Mouse (Mus musculus) colon, adult 2 months (tissue): ENCODE measurements around the gene Olfr959. TPM values are rescaled to one million over a fixed set of nuclear protein-coding genes. Genes with fewer than 3 reads are reported as not detected.

ENCODE experiments used
- polyA plus RNA-seq: library from polyadenylated mRNA; depleted of rRNA; stranded (reverse); fragments of >200 nt; gene quantifications from 2 replicates; pipeline ENCODE4 v1.2.3, GENCODE M21; 2012; rRNA removed

Olfr959 gene
- polyA plus RNA-seq: not detected in 2 replicates

DNA sequence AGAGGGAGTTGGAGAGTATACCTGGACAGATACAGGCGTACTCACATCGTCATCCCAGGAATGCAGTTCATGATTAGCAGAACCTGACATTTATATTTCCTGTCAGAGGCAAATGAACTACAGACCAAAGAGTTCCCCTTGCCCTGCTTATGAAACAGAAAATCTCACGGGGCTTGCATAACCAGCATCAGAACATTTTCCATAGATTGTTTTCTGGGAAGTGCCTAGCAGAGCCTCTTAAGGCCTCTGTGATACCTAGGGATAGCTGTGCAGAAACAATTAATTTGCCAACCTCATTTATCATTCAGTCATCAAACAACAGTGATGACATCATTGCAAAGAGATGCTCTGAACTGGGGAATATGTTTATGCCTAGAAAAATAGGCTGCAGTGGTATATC lies at the start of gene Olfr959:
TSS of gene Olfr959 (minus strand) at position 101 of the 400 bp plus-strand sequence.

DNA sequence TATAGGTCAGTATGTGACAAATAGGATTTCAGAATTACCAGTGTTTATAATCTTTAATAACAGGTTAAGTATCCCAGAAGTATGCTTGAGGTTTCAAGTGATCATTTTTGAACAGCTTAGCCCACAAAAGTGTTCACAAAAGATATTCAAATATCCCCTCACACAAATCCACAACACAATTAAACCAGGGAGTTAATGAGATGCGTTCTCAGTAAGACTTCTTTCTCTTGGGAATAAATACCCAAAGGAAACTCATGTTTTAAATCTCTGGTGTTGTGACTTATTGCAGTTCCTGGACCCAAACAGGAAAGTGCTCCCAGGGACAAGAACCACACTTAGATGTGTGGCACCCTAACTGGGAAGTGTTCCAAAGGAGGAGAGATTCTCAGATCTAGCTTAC lies 45.7 kb upstream of the Olfr959 start, which contains the start of gene Olfr960:
TSS of gene Olfr960 (plus strand) at position 301 of the 400 bp plus-strand sequence.

GRCm38 (mm10) chr9:39610355-39610754 lies 35.0 kb upstream of the Olfr959 start, which contains the start of gene Olfr148:
Gene Olfr148 (plus strand): TSS chr9:39610655.

GRCm38 (mm10) chr9:39603999-39604453 lies 28.7 kb upstream of the Olfr959 start, which contains the start of gene AW551984:
Gene AW551984 (minus strand): TSS chr9:39604403.

DNA sequence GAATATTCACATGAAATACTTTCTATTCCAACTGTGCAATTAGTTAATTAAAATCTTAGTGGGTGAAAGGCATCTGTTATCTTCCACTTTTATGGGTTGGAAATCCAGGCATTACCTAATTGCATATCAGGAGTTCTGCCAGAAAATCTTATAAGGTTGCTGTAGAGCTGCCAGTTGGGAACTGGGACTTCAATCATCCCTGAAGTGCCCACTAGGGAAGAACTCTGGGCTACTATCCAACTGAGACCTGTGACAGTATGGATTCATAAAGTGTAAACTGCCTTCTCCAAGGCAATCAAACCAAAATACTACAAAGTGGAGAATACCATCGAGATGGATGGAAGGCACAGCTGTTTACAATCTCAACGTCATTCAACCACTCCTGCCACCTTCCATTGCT lies 21.4 kb downstream of the Olfr959 start, which contains the start of gene Olfr958:
TSS of gene Olfr958 (minus strand) at position 109 of the 400 bp plus-strand sequence.

Other genes with a start within 250 kb of the Olfr959 start
- not detected in 2 replicates for gene Olfr948, start 249.5 kb downstream of the Olfr959 start, polyA plus RNA-seq
- gene Olfr951, start 188.2 kb downstream of the Olfr959 start, polyA plus RNA-seq: not detected in 2 replicates
- gene Olfr952, start 148.4 kb downstream of the Olfr959 start, polyA plus RNA-seq: not detected in 2 replicates
- not detected in 2 replicates for gene Olfr954, start 118.9 kb downstream of the Olfr959 start, polyA plus RNA-seq
- gene Olfr955, start 103.6 kb downstream of the Olfr959 start, polyA plus RNA-seq: not detected in 2 replicates
- not detected in 2 replicates for gene Olfr44, start 81.6 kb downstream of the Olfr959 start, polyA plus RNA-seq
- gene Olfr957, start 59.8 kb downstream of the Olfr959 start, polyA plus RNA-seq: not detected in 2 replicates
- gene Olfr958, start 21.5 kb downstream of the Olfr959 start, polyA plus RNA-seq: not detected in 2 replicates
- 3.6 and 6.4 TPM in 2 replicates for gene AW551984, start 28.8 kb upstream of the Olfr959 start, polyA plus RNA-seq
- gene Olfr148, start 35.1 kb upstream of the Olfr959 start, polyA plus RNA-seq: not detected in 2 replicates
- not detected in 2 replicates for gene Olfr960, start 45.8 kb upstream of the Olfr959 start, polyA plus RNA-seq
- gene Olfr961, start 69.5 kb upstream of the Olfr959 start, polyA plus RNA-seq: not detected in 2 replicates
- gene Olfr963, start 91.6 kb upstream of the Olfr959 start, polyA plus RNA-seq: not detected in 2 replicates
- gene Olfr149, start 131.5 kb upstream of the Olfr959 start, polyA plus RNA-seq: not detected in 2 replicates
- not detected in 2 replicates for gene Olfr965, start 135.8 kb upstream of the Olfr959 start, polyA plus RNA-seq
- gene Olfr150, start 155.4 kb upstream of the Olfr959 start, polyA plus RNA-seq: not detected in 2 replicates
- gene Olfr967, start 170.7 kb upstream of the Olfr959 start, polyA plus RNA-seq: not detected in 2 replicates
- not detected in 2 replicates for gene Olfr968, start 207.7 kb upstream of the Olfr959 start, polyA plus RNA-seq
- not detected in 2 replicates for gene Olfr969, start 215.4 kb upstream of the Olfr959 start, polyA plus RNA-seq
- not detected in 2 replicates for gene Olfr970, start 233.3 kb upstream of the Olfr959 start, polyA plus RNA-seq